8 mouse cellular contexts compared by ENCODE assay signal in the genomic region with DNA sequence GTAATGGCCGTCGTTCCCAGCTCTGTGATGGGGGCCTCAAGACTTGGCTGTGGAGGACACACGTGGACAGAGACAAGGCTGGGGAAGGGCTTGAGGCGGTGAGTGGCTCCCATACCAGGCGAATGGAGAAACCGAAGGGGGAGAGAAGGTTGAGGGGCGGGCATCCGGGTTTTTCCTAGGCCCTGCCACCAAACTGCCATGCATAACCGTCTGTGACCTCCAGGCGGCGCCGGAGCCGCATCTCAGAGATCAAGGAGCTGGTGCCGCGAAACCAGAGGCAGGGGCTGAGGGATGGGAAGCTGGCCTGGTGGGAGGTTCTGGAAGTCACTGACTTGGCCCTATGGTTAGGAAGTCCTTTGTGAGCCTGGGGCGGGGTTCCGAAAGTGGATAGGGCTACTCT. TPM values are rescaled to one million over a fixed set of nuclear protein-coding genes. Genes with fewer than 3 reads are reported as not detected.
DNase-seq lines count a peak whose midpoint lies in the region; ATAC-seq and TF ChIP-seq lines count a peak whose summit lies in the region.

No protein-coding gene starts in this region.

- 4% methylated on average over 17 of the region's 17 CpGs for WGBS in intestine, embryonic 16.5 days
- WGBS in midbrain, embryonic 13.5 days: 4% methylated on average over 17 of the region's 17 CpGs
- WGBS in spleen, adult 2 months: 10% methylated on average over 17 of the region's 17 CpGs

- ATAC-seq in granulocyte monocyte progenitor cell, adult 5-6 weeks (replicated peaks; ENCODE audit: poor library complexity, severe bottlenecking): peak; percentile 92
- peak; percentile 36; the same call in 1 of the 2 replicates for ATAC-seq in intestine, embryonic 16.5 days
- ATAC-seq in midbrain, embryonic 13.5 days: peak; percentile 81

- H3K27me3 ChIP-seq in intestine, embryonic 16.5 days (replicated peaks; ENCODE audit: control insufficient read depth, insufficient read depth, low read length): 0 out of 2 replicates have a peak, but pooled peaks cover 5% of the 10 kb centered on the region
- H3K27me3 ChIP-seq in midbrain, embryonic 13.5 days: peaks cover 20% of the 10 kb centered on the region
- H3K27me3 ChIP-seq in spleen, adult 2 months (ENCODE audit: control insufficient read depth, insufficient read depth, low read length): no peaks in the 10 kb centered on the region

- H3K27ac ChIP-seq in intestine, embryonic 16.5 days (ENCODE audit: low read length): no peak overlapping the region
- no peak overlapping the region for H3K27ac ChIP-seq in midbrain, embryonic 13.5 days
- H3K27ac ChIP-seq in spleen, adult 2 months (ENCODE audit: insufficient read depth, low read length): no peak overlapping the region

- H3K4me1 ChIP-seq in intestine, embryonic 16.5 days (ENCODE audit: control insufficient read depth, insufficient read depth, low read length): no peaks in the 10 kb centered on the region; the same call in 1 of the 2 replicates
- H3K4me1 ChIP-seq in midbrain, embryonic 13.5 days (replicated peaks): peaks cover 12% of the 10 kb centered on the region; the same call in 1 of the 2 replicates
- no peaks in the 10 kb centered on the region for H3K4me1 ChIP-seq in spleen, adult 2 months (ENCODE audit: control insufficient read depth, insufficient read depth, insufficient read length)

- DNase-seq in 3134 (ENCODE audit: extremely low read depth, insufficient read length, low spot score): peak; percentile 66
- DNase-seq in adrenal gland, adult 18-20 months (ENCODE audit: low spot score in 2 of 2): peak; percentile 60 to 74
- DNase-seq in embryo, embryonic 11.5 days (ENCODE audit: low read depth, low spot score): peak; percentile 68
- DNase-seq in left cerebral cortex, postnatal 36 days (ENCODE audit: low spot score in 2 of 2): peak; percentile 62 to 67
- peak; percentile 11 to 59 for DNase-seq in spleen, adult 2 months (ENCODE audit: low read depth in 1 of 2, low spot score in 2 of 2)

- H3K36me3 ChIP-seq in intestine, embryonic 16.5 days (ENCODE audit: control insufficient read depth, insufficient read depth, low read length): no peaks in the 10 kb centered on the region
- no peaks in the 10 kb centered on the region for H3K36me3 ChIP-seq in midbrain, embryonic 13.5 days
- H3K36me3 ChIP-seq in spleen, adult 2 months (ENCODE audit: control insufficient read depth, insufficient read depth, low read length): no peaks in the 10 kb centered on the region

- intact Hi-C loops in left cerebral cortex, postnatal 36 days (cut with DNase I): loop anchor here (5.0 kb wide), 1 partner anchor 96 kb away; no protein-coding TSS in a partner anchor

- peak; percentile 90 for TF ChIP-seq CTCF in spleen, adult 2 months (IDR thresholded peaks at IDR 0.05; ENCODE audit: extremely low read depth, insufficient read depth, insufficient read length, insufficient replicate concordance)

- 0 out of 2 replicates have a peak overlapping the region, but pooled peaks have one; percentile 19 for H3K4me2 ChIP-seq in intestine, embryonic 16.5 days (ENCODE audit: low read depth, low read length)
- H3K4me2 ChIP-seq in midbrain, embryonic 13.5 days (replicated peaks): peak overlapping the region; percentile 23; the same call in 1 of the 2 replicates

- peak overlapping the region; percentile 40; the same call in 1 of the 2 replicates for H3K9ac ChIP-seq in intestine, embryonic 16.5 days (ENCODE audit: low read depth, low read length)
- peak overlapping the region; percentile 40; the same call in 1 of the 2 replicates for H3K9ac ChIP-seq in midbrain, embryonic 13.5 days (replicated peaks)

- H3K4me3 ChIP-seq in intestine, embryonic 16.5 days (ENCODE audit: low read length): no peak overlapping the region
- H3K4me3 ChIP-seq in midbrain, embryonic 13.5 days (replicated peaks): no peak overlapping the region
- no peak overlapping the region for H3K4me3 ChIP-seq in spleen, adult 2 months (ENCODE audit: extremely low read depth, insufficient read depth, insufficient read length)

- TF ChIP-seq POLR2A in spleen, adult 2 months (IDR thresholded peaks at IDR 0.05; ENCODE audit: low read depth, low read length): no peak

- H3K9me3 ChIP-seq in intestine, embryonic 16.5 days (ENCODE audit: control insufficient read depth, low read length): no peaks in the 10 kb centered on the region
- no peaks in the 10 kb centered on the region for H3K9me3 ChIP-seq in midbrain, embryonic 13.5 days

RNA-seq across cellular contexts. Expression of gene Arhgap40, which starts 34.2 kb away (rescaled TPM):
- not detected for total RNA-seq in adrenal gland, adult 18-20 months (2021)
- total RNA-seq in granulocyte monocyte progenitor cell, adult 5-6 weeks (2014; fragmentation: Nextera tagmentation): not detected in 2 replicates
- total RNA-seq in granulocyte monocyte progenitor cell, adult 5-6 weeks (2017): 2.9 TPM in 1 of 2 replicates, not detected in the other
- polyA plus RNA-seq in intestine, embryonic 16.5 days (2015; fragmentation: Nextera tagmentation; extraction: Ambion mirVana): 0.22 TPM in 2 replicates
- total RNA-seq in left cerebral cortex, postnatal 36 days (2021): not detected
- 0.58 and 0.67 TPM in 2 replicates for polyA plus RNA-seq in midbrain, embryonic 13.5 days (2015; fragmentation: Nextera tagmentation; extraction: Ambion mirVana)
- 0.06 TPM in 1 of 2 replicates, not detected in the other for polyA plus RNA-seq in spleen, adult 2 months (2012; rRNA removed)

RNA-seq across cellular contexts. Expression of gene Adig, which starts 44.3 kb away (rescaled TPM):
- 100 to 1,000 TPM in 1 of 2 experiments, 10 to 100 TPM in 1; 75.7 to 130 TPM for total RNA-seq in adrenal gland, adult 18-20 months (2021)
- not detected in 2 replicates for total RNA-seq in granulocyte monocyte progenitor cell, adult 5-6 weeks (2014; fragmentation: Nextera tagmentation)
- not detected in 2 replicates for total RNA-seq in granulocyte monocyte progenitor cell, adult 5-6 weeks (2017)
- not detected in 2 replicates for polyA plus RNA-seq in intestine, embryonic 16.5 days (2015; fragmentation: Nextera tagmentation; extraction: Ambion mirVana)
- not detected for total RNA-seq in left cerebral cortex, postnatal 36 days (2021)
- polyA plus RNA-seq in midbrain, embryonic 13.5 days (2015; fragmentation: Nextera tagmentation; extraction: Ambion mirVana): not detected in 2 replicates
- 0.65 and 0.67 TPM in 2 replicates for polyA plus RNA-seq in spleen, adult 2 months (2012; rRNA removed)

Comparison
In these comparisons a context has a peak if more than half of its experiments do, and no peak if none do; other contexts are left out.
1. ATAC-seq: peak in every context shown above with its lines; median percentile 92 in granulocyte monocyte progenitor cell, adult 5-6 weeks; 81 in midbrain, embryonic 13.5 days; 36 in intestine, embryonic 16.5 days.
2. RNA of gene Adig, which starts 44.3 kb away (total RNA-seq): 75.7 to 130 TPM in adrenal gland, adult 18-20 months; not detected in left cerebral cortex, postnatal 36 days and not detected in granulocyte monocyte progenitor cell, adult 5-6 weeks; every median in the first group is over 10 times any median in the second.
3. Peak in every context shown above with its lines, with median percentiles within 50 percentile points of each other: DNase-seq.